Mouse (Mus musculus) stomach, postnatal 0 days (tissue): ENCODE results near the gene Mpc1.

ENCODE experiments used
- CTCF ChIP-seq: IDR thresholded peaks from 2 replicates; pipeline ENCODE4 v1.5.1; 2016; ENCODE audit warnings: antibody characterized with exemption, low read depth, mild to moderate bottlenecking, moderate library complexity
- EP300 ChIP-seq: optimal IDR thresholded peaks from 2 replicates; pipeline ENCODE3; 2016; ENCODE audit warnings: antibody characterized with exemption

- no peak for TF ChIP-seq CTCF
- no peak for TF ChIP-seq EP300
Measured at GRCm38 (mm10) chr17:8284254-8284661, 1.6 kb downstream of the Mpc1 start.
